Mouse (Mus musculus): ENCODE measurements at regions not wholly inside any gene's neighbourhood (a gene's known extent, or its start where the extent isn't known, plus 50 kb on each side); places are given as distances from the start of the nearest gene placed in this dataset.
"Not testable (repeated sequence)": the region's sequence is repeated elsewhere in the genome, so short reads cannot be mapped to it uniquely, and the experiment has no call there.

GRCm38 (mm10) chr10:111354607-111355006, 56.1 kb downstream of the Bbs10 start:
- no peak for ATAC-seq (replicated peaks; ENCODE audit: poor library complexity)

DNA sequence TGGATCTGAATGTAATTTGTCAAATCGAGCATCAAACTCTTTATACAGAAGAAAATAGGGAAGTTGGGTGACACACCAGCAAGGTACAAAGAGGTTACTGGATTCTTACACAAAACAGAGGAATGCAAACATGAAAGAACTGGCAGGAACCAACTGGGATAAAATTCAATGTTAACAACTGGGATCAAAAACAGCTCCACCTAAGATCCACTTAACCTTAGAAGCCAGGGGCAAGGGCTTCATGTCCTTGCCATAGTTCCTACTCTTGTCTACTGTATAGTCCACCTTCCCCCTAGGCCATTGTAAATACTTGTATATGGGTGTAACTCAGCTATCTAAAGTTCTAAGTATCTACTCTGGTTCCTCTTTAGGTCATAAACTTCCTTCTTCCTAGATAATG, 59.9 kb downstream of the Bbs10 start:
- ATAC-seq (replicated peaks; ENCODE audit: poor library complexity) = not testable (repeated sequence)

DNA sequence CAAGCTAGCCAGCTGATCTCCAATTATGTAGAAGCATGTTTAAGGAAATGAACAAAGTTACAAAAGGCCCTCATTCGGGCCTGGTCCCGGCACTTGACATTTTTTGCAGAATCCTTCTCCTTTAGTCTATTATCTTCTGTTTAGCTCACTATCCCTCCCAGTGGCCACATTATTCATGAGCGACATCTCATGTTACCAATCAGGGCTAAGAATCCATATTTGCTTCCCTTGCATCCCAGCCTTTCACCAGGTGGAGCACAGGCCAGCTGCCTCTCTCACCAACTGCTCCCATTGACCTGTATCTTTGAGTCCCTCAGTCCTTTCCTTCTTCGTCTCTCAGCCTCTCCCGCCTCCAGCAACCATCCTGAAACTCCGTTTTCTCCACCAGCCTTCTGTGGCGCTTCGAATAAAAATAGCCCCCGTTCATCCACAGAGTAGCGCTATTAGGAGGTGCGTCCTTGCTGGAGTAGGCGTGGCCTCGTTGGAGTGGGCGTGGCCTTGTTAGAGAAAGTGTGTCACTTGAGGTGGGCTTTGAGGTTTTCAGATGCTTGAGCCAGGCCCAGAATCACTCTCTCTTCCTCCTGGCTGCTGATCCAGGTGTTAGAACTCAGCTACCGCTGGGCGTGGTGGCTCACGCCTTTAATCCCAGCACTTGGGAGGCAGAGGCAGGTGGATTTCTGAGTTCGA, 63.4 kb downstream of the Bbs10 start:
- no peak for ATAC-seq (replicated peaks; ENCODE audit: poor library complexity)

DNA sequence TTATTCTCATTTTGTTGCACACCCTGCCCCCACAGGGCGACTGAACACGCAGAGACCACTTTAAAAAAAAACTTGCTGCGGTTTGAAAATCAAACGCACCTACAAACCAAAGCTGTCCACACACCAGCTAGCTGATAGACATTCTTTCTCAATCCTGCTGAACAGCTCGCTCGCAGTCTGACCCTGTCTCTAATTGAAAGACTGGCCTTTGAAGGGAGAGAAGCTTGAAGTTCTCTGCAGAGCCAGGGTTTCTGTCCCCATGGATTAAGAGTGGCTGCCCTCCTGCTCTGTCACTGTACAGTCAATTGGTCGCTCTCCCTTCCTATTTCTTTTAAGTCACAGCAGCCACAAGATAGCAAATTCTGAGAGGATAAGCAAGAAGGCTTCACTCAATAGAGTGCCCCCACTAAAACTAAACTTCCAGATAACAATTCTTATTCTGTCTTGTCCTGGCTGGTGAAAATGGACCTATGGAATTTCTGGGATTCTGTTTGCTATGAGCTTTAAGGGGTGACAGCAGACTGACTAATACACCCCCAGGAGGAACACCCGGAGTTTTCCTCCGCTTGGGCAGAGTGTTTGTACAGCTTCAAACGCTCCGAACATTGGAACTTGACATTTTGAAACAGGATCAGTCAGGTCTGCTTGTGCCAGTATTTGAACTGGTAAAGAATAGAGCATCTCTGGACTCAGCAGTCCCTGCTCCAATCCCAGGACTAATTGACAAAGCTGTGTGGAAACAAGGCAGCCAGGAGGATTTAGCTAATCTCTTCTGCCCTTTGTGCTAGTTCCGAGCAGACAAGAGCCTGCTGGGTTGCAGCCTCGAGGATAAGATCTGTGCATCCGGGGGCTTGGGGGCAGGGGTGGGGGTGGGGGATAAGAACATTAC, 65.5 kb downstream of the Bbs10 start:
- ATAC-seq (replicated peaks; ENCODE audit: poor library complexity) = no peak

DNA sequence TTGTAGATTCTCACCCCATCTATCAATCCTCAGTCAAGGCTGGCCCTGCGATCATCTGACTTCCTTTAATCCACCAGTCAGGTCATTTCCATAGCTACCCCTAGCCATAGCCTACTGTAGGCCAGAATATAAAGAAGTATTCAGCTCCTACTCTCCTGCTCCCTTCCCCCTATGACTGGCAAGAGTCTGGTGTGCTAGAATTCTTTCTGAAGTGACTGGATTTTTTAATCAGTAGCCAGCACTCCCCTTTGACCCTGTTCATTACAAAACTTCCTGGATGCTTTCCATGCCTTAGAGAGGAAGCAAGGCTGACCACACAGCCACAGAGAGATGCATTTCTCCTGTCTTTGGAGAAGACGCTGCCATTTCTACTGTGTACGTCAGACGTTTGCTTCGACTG, 66.5 kb downstream of the Bbs10 start:
- ATAC-seq (replicated peaks; ENCODE audit: poor library complexity) = peak; percentile 84

GRCm38 (mm10) chr10:111369046-111369445, 70.6 kb downstream of the Bbs10 start:
- not testable (repeated sequence) for ATAC-seq (replicated peaks; ENCODE audit: poor library complexity)

GRCm38 (mm10) chr10:111378047-111378618, 79.7 kb downstream of the Bbs10 start:
- peak; percentile 78 for ATAC-seq (replicated peaks; ENCODE audit: poor library complexity)

DNA sequence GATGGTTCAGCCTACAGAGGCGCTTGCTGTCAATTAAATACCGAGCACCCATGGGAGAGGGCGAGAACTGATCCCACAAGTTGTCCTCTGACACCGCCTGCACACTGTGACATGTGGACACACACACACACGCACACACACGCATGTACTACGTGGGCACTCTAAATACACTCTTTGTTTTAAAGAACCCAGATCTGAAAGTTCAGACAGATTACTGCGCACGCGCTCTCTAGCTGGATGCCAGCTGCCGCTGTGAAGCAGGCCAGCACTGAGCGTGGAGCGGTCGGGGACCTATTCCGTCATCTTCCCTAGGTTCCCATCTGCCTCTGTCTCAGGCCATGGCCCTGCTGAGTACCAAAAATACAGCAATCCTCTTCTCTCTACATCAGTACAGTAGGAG, 83.2 kb downstream of the Bbs10 start:
- no peak for ATAC-seq (replicated peaks; ENCODE audit: poor library complexity)

DNA sequence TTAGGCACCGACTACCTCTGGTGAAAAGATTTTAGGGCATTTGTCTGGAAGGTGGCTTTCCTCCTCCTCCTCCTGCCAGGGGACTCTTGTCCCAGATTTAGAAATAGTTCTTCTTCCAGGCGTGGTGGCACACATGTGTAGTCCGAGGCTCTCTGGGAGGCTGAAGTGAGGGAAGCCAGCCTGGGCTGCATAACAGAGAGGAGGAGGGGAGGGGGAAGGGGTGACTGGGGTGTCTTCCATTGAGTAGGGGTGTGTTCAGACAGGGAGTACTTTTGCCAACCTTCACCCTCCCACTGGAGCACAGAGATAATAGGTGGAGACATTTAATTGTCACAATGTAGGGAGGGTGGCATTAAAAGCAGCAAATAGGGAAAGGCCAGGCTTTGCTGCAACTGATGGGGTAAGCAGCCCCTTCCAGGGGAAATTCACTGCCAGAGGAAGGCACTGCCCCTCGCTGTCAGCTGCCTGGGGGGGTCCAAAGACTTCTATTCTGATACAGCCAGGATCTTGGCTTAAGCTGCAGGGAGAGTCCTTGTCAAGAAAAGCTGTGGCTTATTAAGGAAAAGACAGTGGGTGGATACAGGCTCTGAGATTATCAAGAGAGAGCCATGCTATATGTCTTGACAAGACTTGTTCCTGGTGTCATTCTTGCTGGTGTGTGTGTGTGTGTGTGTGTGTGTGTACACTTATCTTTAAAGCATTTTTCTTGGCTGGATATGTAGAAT, 83.9 kb downstream of the Bbs10 start:
- no peak for ATAC-seq (replicated peaks; ENCODE audit: poor library complexity)

GRCm38 (mm10) chr10:111385561-111385960, 87.1 kb downstream of the Bbs10 start:
- no peak for ATAC-seq (replicated peaks; ENCODE audit: poor library complexity)

- ATAC-seq (replicated peaks; ENCODE audit: poor library complexity) = no peak
These were observed 85.0 kb upstream of the Nap1l1 start for GRCm38 (mm10) chr10:111387869-111388538.

- no peak for ATAC-seq (replicated peaks; ENCODE audit: poor library complexity)
These were observed 84.3 kb upstream of the Nap1l1 start for GRCm38 (mm10) chr10:111388545-111389320.

- ATAC-seq (replicated peaks; ENCODE audit: poor library complexity) = peak; percentile 90
These were observed 83.1 kb upstream of the Nap1l1 start for GRCm38 (mm10) chr10:111389890-111390289.

DNA sequence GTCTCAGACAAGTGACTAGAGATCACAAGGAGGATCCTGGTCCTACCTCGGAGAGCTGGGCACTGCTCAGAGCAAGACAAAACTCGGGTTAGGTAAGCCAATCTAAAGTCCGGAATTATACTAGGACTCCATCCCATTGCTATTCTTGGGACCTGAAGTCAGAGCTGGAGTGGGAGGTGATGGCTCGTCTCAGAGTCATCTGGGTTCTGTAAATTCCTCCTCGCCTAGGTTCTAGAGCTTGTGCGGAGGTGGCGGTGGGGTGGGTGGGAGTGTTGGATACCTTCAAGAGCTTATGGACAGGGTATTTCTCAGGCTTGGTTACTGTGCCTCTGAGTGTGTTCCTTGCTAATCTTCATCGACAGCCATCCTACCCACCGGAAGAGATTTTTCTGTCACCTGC, 78.6 kb upstream of the Nap1l1 start:
- ATAC-seq (replicated peaks; ENCODE audit: poor library complexity) = no peak

- no peak for ATAC-seq (replicated peaks; ENCODE audit: poor library complexity)
These were observed 68.0 kb upstream of the Nap1l1 start for GRCm38 (mm10) chr10:111405071-111405470.

- ATAC-seq (replicated peaks; ENCODE audit: poor library complexity) = no peak
These were observed 64.1 kb upstream of the Nap1l1 start for GRCm38 (mm10) chr10:111408887-111409286.

DNA sequence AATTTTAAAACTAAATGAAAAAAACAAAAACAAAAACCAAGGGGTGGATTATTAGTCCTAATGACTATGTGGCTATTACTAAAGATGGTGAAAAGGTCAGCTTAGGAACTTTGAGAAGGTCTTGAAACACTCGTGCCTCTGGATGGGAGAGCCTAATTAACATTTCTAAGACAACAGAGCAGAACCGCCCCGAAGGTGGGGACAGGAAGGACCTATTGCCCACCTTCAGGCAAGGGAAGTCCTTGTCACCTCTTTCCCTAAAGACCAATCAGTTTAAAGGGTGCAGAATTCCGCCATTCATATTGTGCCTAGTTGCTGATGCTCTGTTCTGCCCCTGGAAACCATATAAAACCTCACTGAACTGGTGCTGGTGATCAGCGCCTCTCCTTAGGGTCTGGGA, 63.5 kb upstream of the Nap1l1 start:
- no peak for ATAC-seq (replicated peaks; ENCODE audit: poor library complexity)

- ATAC-seq (replicated peaks; ENCODE audit: poor library complexity) = no peak
These were observed 62.9 kb upstream of the Nap1l1 start for GRCm38 (mm10) chr10:111410121-111410520.

DNA sequence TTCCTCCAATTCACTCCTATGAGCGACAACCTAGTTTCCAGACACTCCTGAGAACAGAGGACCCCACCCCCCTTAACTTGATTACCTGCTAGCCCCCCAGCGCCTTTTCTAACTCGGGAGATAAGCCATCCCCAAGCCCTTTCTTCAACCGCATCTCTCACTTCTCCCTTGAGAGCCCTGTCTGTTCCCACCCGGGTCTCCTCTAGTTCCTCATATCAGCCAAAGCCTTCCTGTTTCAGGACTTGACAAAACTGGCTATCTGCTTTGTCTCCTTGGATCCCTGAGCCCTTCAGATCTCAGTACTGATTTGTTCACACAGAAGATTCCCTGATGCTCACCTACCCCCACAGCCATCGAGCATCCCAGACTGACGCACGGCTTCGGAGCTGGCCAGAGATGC, 61.5 kb upstream of the Nap1l1 start:
- peak; percentile 91 for ATAC-seq (replicated peaks; ENCODE audit: poor library complexity)

- ATAC-seq (replicated peaks; ENCODE audit: poor library complexity) = no peak
These were observed 56.4 kb upstream of the Nap1l1 start for GRCm38 (mm10) chr10:111416611-111417130.

Data from megakaryocyte progenitor cell, adult 5-6 weeks (primary cell).